Mouse (Mus musculus): ENCODE data around the gene Zfp619. TPM values are rescaled to one million over a fixed set of nuclear protein-coding genes. Genes with fewer than 3 reads are reported as not detected.

Zfp619 gene
- total RNA-seq (2014; rRNA removed) (3.7 TPM in 2 replicates), polyA plus RNA-seq (2015; fragmentation: Nextera tagmentation; extraction: Ambion mirVana) (1.2 and 1.4 TPM in 2 replicates)

DNA sequence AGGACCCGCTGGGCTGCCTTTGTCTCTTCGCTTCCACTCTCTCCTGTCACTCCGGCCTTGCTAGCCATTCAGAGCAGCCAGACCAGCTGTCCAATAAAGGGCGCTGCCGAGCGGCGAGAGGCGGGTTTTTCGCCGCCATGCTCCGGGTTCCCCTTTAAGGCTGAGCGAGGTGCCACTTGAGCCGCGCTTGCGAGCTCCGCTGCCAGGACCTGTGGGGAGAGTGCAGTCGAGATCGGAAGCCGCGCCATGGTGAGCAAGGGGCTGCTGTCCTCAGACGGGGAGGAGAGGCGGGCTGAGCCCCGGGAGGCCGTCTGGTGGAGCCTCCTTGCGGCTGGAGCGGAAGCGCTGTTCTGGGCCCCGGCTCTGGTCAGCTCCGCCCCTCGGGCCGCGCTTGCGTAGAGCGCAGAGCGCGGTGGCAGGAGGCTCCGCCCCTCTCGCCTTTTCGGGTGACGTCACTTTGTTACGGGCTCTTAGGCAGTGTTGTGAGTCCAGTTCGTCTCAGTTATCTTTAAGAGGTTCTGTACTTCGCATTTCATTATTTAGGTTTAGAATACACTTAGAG, at the start of gene Zfp619:
Gene Zfp619 (plus strand): TSS at position 151 of the 562 bp plus-strand sequence.
- under 1% methylated on average over 43 of the region's 43 CpGs for WGBS
- DNase-seq (ENCODE audit: low spot score) (peak; percentile 98), ATAC-seq (peak; percentile 99)
- peak within 1 kb of the TSS; percentile 61 for H3K4me2 ChIP-seq (ENCODE audit: low read depth, low read length)
- peak within 1 kb of the TSS; percentile 53 for H3K4me3 ChIP-seq (ENCODE audit: low read length)
- H3K27ac ChIP-seq, result peak within 1 kb of the TSS; percentile 95
- no peaks in the 10 kb centered on the region for H3K9me3 ChIP-seq (ENCODE audit: low read length)
- no peaks in the 10 kb centered on the region for H3K36me3 ChIP-seq (ENCODE audit: insufficient read depth, low read length)
- peak within 1 kb of the TSS; percentile 66 for H3K9ac ChIP-seq (replicated peaks; ENCODE audit: low read length)
- peak; percentile 72 for TF ChIP-seq CTCF (IDR thresholded peaks at IDR 0.05; ENCODE audit: low read depth)
- H3K4me1 ChIP-seq (ENCODE audit: insufficient read depth, low read length), result no peaks in the 10 kb centered on the region; the same call in 1 of the 2 replicates
- no peaks in the 10 kb centered on the region for H3K27me3 ChIP-seq (ENCODE audit: insufficient read depth, low read length)

GRCm38 (mm10) chr7:39479013-39479412, 38.6 kb upstream of the Zfp619 start:
- Histone ChIP-seq H3K27ac (no peak overlapping the region), H3K4me2 (ENCODE audit: low read depth, low read length) (no peak overlapping the region), H3K36me3 (ENCODE audit: insufficient read depth, low read length) (peaks cover 23% of the 10 kb centered on the region), H3K4me3 (ENCODE audit: low read length) (no peak overlapping the region), H3K4me1 (ENCODE audit: insufficient read depth, low read length) (no peaks in the 10 kb centered on the region), H3K9me3 (ENCODE audit: low read length) (0 out of 2 replicates have a peak, but pooled peaks cover 5% of the 10 kb centered on the region), H3K9ac (replicated peaks; ENCODE audit: low read length) (no peak overlapping the region), H3K27me3 (ENCODE audit: insufficient read depth, low read length) (no peaks in the 10 kb centered on the region)
- DNase-seq (ENCODE audit: low spot score) (no peak), ATAC-seq (no peak)
- 92% methylated on average over 2 of the region's 2 CpGs for WGBS
- no peak for TF ChIP-seq CTCF (IDR thresholded peaks at IDR 0.05; ENCODE audit: low read depth)

- WGBS, result 52% methylated on average over 6 of the region's 6 CpGs
- Histone ChIP-seq H3K4me3 (ENCODE audit: low read length) (no peak overlapping the region), H3K9me3 (ENCODE audit: low read length) (no peaks in the 10 kb centered on the region), H3K4me2 (ENCODE audit: low read depth, low read length) (no peak overlapping the region), H3K36me3 (ENCODE audit: insufficient read depth, low read length) (no peaks in the 10 kb centered on the region), H3K27ac (no peak overlapping the region), H3K4me1 (ENCODE audit: insufficient read depth, low read length) (no peaks in the 10 kb centered on the region), H3K27me3 (ENCODE audit: insufficient read depth, low read length) (no peaks in the 10 kb centered on the region), H3K9ac (replicated peaks; ENCODE audit: low read length) (no peak overlapping the region)
- DNase-seq (ENCODE audit: low spot score), result peak; percentile 36
- ATAC-seq, result no peak
- TF ChIP-seq CTCF (IDR thresholded peaks at IDR 0.05; ENCODE audit: low read depth), result peak; percentile 47
These were observed 33.2 kb upstream of the Zfp619 start for GRCm38 (mm10) chr7:39484384-39484783.

DNA sequence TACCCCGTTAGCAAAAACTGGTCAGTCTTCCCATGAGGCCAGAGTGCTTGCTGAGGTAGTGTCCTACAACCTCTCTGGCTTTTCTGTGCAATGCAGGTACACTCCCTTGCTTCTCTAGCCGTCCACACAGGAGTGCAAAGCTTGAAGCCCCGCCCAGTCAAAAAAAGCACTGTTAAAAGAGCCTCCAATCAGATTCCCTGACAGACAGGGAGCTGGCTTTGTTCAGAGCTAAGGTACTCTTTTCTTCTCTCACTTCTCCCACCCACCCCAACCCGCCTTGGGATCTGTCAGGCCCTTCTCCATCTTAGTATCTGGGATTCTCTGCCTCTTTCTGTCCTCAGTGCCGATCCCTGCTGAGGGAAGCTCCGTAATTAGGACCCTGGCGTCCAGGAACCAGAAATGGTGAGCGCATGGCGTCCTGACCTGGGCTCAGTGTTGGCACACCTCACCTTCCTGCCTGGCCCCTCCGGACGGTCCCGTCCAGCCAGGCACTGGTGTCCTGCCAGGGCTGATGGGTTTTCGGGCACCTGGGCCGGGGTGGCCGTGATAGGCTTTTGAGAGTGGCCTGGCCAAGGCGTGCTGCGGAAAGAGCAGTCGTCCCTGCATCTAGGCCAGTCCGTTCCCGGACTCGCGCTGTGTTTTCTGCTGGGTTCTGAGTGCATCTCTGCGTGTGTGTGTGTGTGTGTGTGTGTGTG, 30.3 kb upstream of the Zfp619 start:
- 17% methylated on average over 23 of the region's 23 CpGs for WGBS

DNA sequence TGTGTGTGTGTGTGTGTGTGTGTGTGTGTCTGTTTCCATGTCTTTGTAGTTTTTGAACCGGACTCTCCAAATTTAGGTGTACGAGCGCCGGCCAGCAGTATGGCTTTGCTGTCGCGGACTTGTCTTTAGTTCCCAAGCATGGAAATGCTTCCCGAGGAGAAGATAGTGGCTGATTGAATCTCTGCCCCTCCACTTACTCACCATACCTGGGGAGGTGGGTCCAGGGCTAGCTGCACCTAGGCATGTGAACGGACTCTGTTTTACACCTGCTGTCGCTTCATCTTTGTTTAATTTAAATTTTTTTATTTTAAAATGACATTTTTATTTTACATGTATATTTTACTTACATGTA, 29.7 kb upstream of the Zfp619 start:
- no peak for TF ChIP-seq CTCF (IDR thresholded peaks at IDR 0.05; ENCODE audit: low read depth)
- WGBS, result 38% methylated on average over 9 of the region's 9 CpGs
- Histone ChIP-seq H3K4me3 (ENCODE audit: low read length) (peak overlapping the region; percentile 48), H3K27me3 (ENCODE audit: insufficient read depth, low read length) (no peaks in the 10 kb centered on the region), H3K4me2 (ENCODE audit: low read depth, low read length) (peak overlapping the region; percentile 66), H3K4me1 (ENCODE audit: insufficient read depth, low read length) (no peaks in the 10 kb centered on the region), H3K9me3 (ENCODE audit: low read length) (no peaks in the 10 kb centered on the region), H3K36me3 (ENCODE audit: insufficient read depth, low read length) (no peaks in the 10 kb centered on the region), H3K9ac (replicated peaks; ENCODE audit: low read length) (peak overlapping the region; percentile 75; the same call in 1 of the 2 replicates), H3K27ac (peak overlapping the region; percentile 83; the same call in 1 of the 2 replicates)
- ATAC-seq (peak; percentile 42), DNase-seq (ENCODE audit: low spot score) (peak; percentile 25)

More for the DNA sequence above, 30.3 kb upstream of the Zfp619 start:
- no peak for TF ChIP-seq CTCF (IDR thresholded peaks at IDR 0.05; ENCODE audit: low read depth)
- DNase-seq (ENCODE audit: low spot score) (peak; percentile 76), ATAC-seq (peak; percentile 84)
- Histone ChIP-seq H3K27ac (peak overlapping the region; percentile 83), H3K36me3 (ENCODE audit: insufficient read depth, low read length) (no peaks in the 10 kb centered on the region), H3K4me3 (ENCODE audit: low read length) (peak overlapping the region; percentile 48), H3K9ac (replicated peaks; ENCODE audit: low read length) (peak overlapping the region; percentile 75), H3K4me1 (ENCODE audit: insufficient read depth, low read length) (no peaks in the 10 kb centered on the region), H3K27me3 (ENCODE audit: insufficient read depth, low read length) (no peaks in the 10 kb centered on the region), H3K9me3 (ENCODE audit: low read length) (no peaks in the 10 kb centered on the region), H3K4me2 (ENCODE audit: low read depth, low read length) (peak overlapping the region; percentile 66)

- no peaks in the 10 kb centered on the region for H3K4me1 ChIP-seq (ENCODE audit: insufficient read depth, low read length)
- H3K27ac ChIP-seq, result no peak overlapping the region
- ATAC-seq, result no peak
- H3K4me2 ChIP-seq (ENCODE audit: low read depth, low read length), result no peak overlapping the region
- no peaks in the 10 kb centered on the region for H3K27me3 ChIP-seq (ENCODE audit: insufficient read depth, low read length)
- TF ChIP-seq CTCF (IDR thresholded peaks at IDR 0.05; ENCODE audit: low read depth), result no peak
- peaks cover 19% of the 10 kb centered on the region; the same call in 1 of the 2 replicates for H3K36me3 ChIP-seq (ENCODE audit: insufficient read depth, low read length)
- H3K4me3 ChIP-seq (ENCODE audit: low read length), result no peak overlapping the region
- H3K9me3 ChIP-seq (ENCODE audit: low read length), result peaks cover 6% of the 10 kb centered on the region; the same call in 1 of the 2 replicates
- WGBS, result 89% methylated on average over 3 of the region's 3 CpGs
- no peak overlapping the region for H3K9ac ChIP-seq (replicated peaks; ENCODE audit: low read length)
- DNase-seq (ENCODE audit: low spot score), result no peak
These were observed 22.9 kb upstream of the Zfp619 start for GRCm38 (mm10) chr7:39494646-39495045.
